Mouse (Mus musculus) layer of hippocampus, postnatal 25 days (tissue): ENCODE measurements around the gene Sh3gl2. TPM values are rescaled to one million over a fixed set of nuclear protein-coding genes. Genes with fewer than 3 reads are reported as not detected.
A peak's percentile ranks its signal among the peaks of the same experiment; 100 is the strongest.

Source experiments
- DNase-seq, 2 experiments: peaks; one replicate each; pipeline ENCODE4 v3.0.0; 2022; ENCODE audit warnings: mixed read lengths in 2 of 2, low spot score in 1 of 2; ENCODE audit errors: extremely low spot score in 1 of 2
- total RNA-seq, 2 experiments: library from RNA; stranded (reverse); gene quantifications; 2 replicates each; pipeline ENCODE4 v1.2.3; 2021

Gene Sh3gl2
- total RNA-seq, 2 experiments from 2014 or later, result 282 to 299 TPM

GRCm38 (mm10) chr4:85391795-85392194 lies 186.9 kb downstream of the Sh3gl2 start:
- DNase-seq, result peak in 1 of 2 experiments; percentile 37

GRCm38 (mm10) chr4:85398765-85399164 lies 193.8 kb downstream of the Sh3gl2 start:
- no peak for DNase-seq

- DNase-seq, result peak in 1 of 2 experiments; percentile 85
These were observed 197.9 kb downstream of the Sh3gl2 start for GRCm38 (mm10) chr4:85402823-85403222.

- DNase-seq, result peak; percentile 56 to 81
These were observed 199.7 kb downstream of the Sh3gl2 start for GRCm38 (mm10) chr4:85404424-85405194.

- DNase-seq, result no peak
These were observed 200.3 kb downstream of the Sh3gl2 start for GRCm38 (mm10) chr4:85405276-85405675.

GRCm38 (mm10) chr4:85416466-85416865 lies 211.5 kb downstream of the Sh3gl2 start:
- no peak for DNase-seq

GRCm38 (mm10) chr4:85420429-85420828 lies 215.5 kb downstream of the Sh3gl2 start:
- no peak for DNase-seq

GRCm38 (mm10) chr4:85426211-85426610 lies 221.3 kb downstream of the Sh3gl2 start:
- DNase-seq, result no peak

- no peak for DNase-seq
These were observed 227.9 kb downstream of the Sh3gl2 start for GRCm38 (mm10) chr4:85432786-85433185.

GRCm38 (mm10) chr4:85434734-85435133 lies 229.8 kb downstream of the Sh3gl2 start:
- DNase-seq, result no peak

GRCm38 (mm10) chr4:85438813-85439212 lies 233.9 kb downstream of the Sh3gl2 start:
- DNase-seq, result no peak

GRCm38 (mm10) chr4:85483586-85483985 lies 278.7 kb downstream of the Sh3gl2 start:
- no peak for DNase-seq

GRCm38 (mm10) chr4:85486316-85486946 lies 281.5 kb downstream of the Sh3gl2 start:
- DNase-seq, result peak in 1 of 2 experiments; percentile 12

GRCm38 (mm10) chr4:85505718-85506117 lies 300.8 kb downstream of the Sh3gl2 start:
- DNase-seq, result no peak

- DNase-seq, result no peak
These were observed 302.1 kb downstream of the Sh3gl2 start for GRCm38 (mm10) chr4:85506976-85507375.

- DNase-seq, result no peak
These were observed 302.6 kb downstream of the Sh3gl2 start for GRCm38 (mm10) chr4:85507491-85507890.

GRCm38 (mm10) chr4:85513288-85513687 lies 308.4 kb downstream of the Sh3gl2 start:
- no peak for DNase-seq

- no peak for DNase-seq
These were observed 308.9 kb downstream of the Sh3gl2 start, which contains the start of gene Adamtsl1 for GRCm38 (mm10) chr4:85513792-85514191. Gene Adamtsl1, plus strand, starts transcription at chr4:85514172.

- DNase-seq, result peak; percentile 13 to 19
These were observed 309.3 kb downstream of the Sh3gl2 start for GRCm38 (mm10) chr4:85514205-85514681.

- DNase-seq, result no peak
These were observed 322.1 kb downstream of the Sh3gl2 start for GRCm38 (mm10) chr4:85526966-85527566.

- no peak for DNase-seq
These were observed 324.9 kb downstream of the Sh3gl2 start for GRCm38 (mm10) chr4:85529852-85530251.
